Mouse (Mus musculus) heart, postnatal 0 days (tissue): Measurements from ENCODE around the gene Irak2. TPM values are rescaled to one million over a fixed set of nuclear protein-coding genes. Genes with fewer than 3 reads are reported as not detected.
A peak's percentile ranks its signal among the peaks of the same experiment; 100 is the strongest.

Experiments used
- ATAC-seq: fragments of 200-750 bp; cut with Nextera tagmentation; 2 replicates; pipeline ENCODE4 v1.8.0; 2017; ENCODE audit warnings: low read depth, moderate number of reproducible peaks, moderate library complexity; ENCODE audit not compliant: insufficient read depth
- DNase-seq: peaks from one replicate; pipeline ENCODE4 v3.0.0-alpha.2; 2016; ENCODE audit warnings: low spot score
- H3K27ac ChIP-seq: fragments of 300-500 bp; sonication (generic); 2 replicates; pipeline ENCODE4 v1.5.1; 2014; ENCODE audit warnings: low read depth, mild to moderate bottlenecking
- H3K27me3 ChIP-seq: fragments of 300-500 bp; sonication (generic); 2 replicates; pipeline ENCODE4 v1.6.1; 2014; ENCODE audit warnings: low read length, mixed read lengths; ENCODE audit not compliant: control insufficient read depth, insufficient read depth
- H3K36me3 ChIP-seq: fragments of 300-500 bp; sonication (generic); replicated peaks from 2 replicates; pipeline ENCODE4 v1.6.1; 2014; ENCODE audit warnings: low read length, mixed read lengths; ENCODE audit not compliant: control insufficient read depth, insufficient read depth
- H3K4me1 ChIP-seq: fragments of 300-500 bp; sonication (generic); 2 replicates; pipeline ENCODE4 v1.6.1; 2014; ENCODE audit warnings: antibody characterized with exemption; ENCODE audit not compliant: control insufficient read depth, insufficient read depth
- H3K4me2 ChIP-seq: fragments of 300-500 bp; sonication (generic); 2 replicates; pipeline ENCODE4 v1.6.1; 2014; ENCODE audit warnings: low read depth, mild to moderate bottlenecking, low read length, moderate library complexity
- H3K4me3 ChIP-seq: fragments of 300-500 bp; sonication (generic); 2 replicates; pipeline ENCODE4 v1.5.1; 2014; ENCODE audit warnings: low read depth, low read length
- H3K9ac ChIP-seq: fragments of 300-500 bp; sonication (generic); replicated peaks from 2 replicates; pipeline ENCODE4 v1.6.1; 2014; ENCODE audit warnings: low read depth, low read length, mixed read lengths
- H3K9me3 ChIP-seq: fragments of 300-500 bp; sonication (generic); replicated peaks from 2 replicates; pipeline ENCODE4 v1.6.1; 2016; ENCODE audit warnings: low read length; ENCODE audit not compliant: control insufficient read depth
- CTCF ChIP-seq: IDR thresholded peaks from 2 replicates; pipeline ENCODE4 v1.5.1; 2016; ENCODE audit warnings: antibody characterized with exemption, control low read depth, low read depth
- EP300 ChIP-seq: IDR thresholded peaks from 2 replicates; pipeline ENCODE4 v1.6.1; 2016; ENCODE audit warnings: antibody characterized with exemption, low read depth
- WGBS: fragments of 180-500 bp; shearing (Covaris S2); extraction: QIAGEN DNeasy Blood & Tissue Kit; methylation state at CpG from one replicate; pipeline ENCODE4 v1.1.7; 2014; 5-methylcytosine and 5-hydroxymethylcytosine counted together
- polyA plus RNA-seq: library from polyadenylated mRNA; unstranded; fragments of >200 nt; fragmentation: Nextera tagmentation; extraction: Ambion mirVana; gene quantifications from 2 replicates; pipeline ENCODE4 v1.2.1, GENCODE M21; 2015
- total RNA-seq: library from RNA; depleted of rRNA; stranded (reverse); fragments of >200 nt; gene quantifications from 2 replicates; pipeline ENCODE4 v1.2.3, GENCODE M21; 2014; ENCODE audit warnings: low replicate concordance

The Irak2 gene
- total and polyA plus RNA-seq, 2 experiments from 2014 or later = 6.3 to 23.2 TPM

DNA sequence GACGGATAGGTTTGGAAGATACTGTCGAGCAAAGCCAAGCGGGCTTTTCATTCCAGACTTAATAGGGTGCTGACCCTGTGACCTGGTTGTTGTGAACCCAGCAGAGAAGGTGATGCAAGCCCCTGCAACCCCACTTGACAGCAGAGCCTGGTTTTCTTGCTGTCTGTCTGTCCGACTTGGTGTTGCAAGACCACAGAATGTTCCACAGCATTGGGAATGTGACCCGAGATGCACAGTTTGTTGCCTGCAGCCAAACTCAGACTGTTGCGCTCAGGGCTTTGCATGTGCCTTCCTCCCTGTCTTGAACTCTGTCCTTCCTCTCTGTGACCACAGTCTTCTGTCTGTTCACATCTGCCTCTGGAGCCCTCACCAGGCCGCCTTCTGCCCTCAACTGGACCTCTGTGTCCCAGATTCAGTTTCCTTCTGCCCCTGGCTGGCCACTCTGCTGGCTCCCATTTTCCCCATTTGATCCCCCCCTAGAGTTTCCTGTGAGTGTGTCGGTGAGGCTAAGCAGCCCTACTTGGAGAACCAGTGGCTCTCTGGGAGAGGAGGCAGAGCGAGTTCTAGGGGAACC, 41.8 kb downstream of the Irak2 start:
- no peak for TF ChIP-seq EP300
- no peak for TF ChIP-seq CTCF
- WGBS = 77% methylated on average over 9 of the region's 9 CpGs
- Histone ChIP-seq H3K4me1 (no peaks in the 10 kb centered on the region), H3K9me3 (no peaks in the 10 kb centered on the region), H3K9ac (no peak overlapping the region), H3K27ac (no peak overlapping the region), H3K27me3 (no peaks in the 10 kb centered on the region), H3K36me3 (no peaks in the 10 kb centered on the region; the same call in 1 of the 2 replicates), H3K4me3 (no peak overlapping the region), H3K4me2 (no peak overlapping the region)
- no peak for DNase-seq
- ATAC-seq = no peak

DNA sequence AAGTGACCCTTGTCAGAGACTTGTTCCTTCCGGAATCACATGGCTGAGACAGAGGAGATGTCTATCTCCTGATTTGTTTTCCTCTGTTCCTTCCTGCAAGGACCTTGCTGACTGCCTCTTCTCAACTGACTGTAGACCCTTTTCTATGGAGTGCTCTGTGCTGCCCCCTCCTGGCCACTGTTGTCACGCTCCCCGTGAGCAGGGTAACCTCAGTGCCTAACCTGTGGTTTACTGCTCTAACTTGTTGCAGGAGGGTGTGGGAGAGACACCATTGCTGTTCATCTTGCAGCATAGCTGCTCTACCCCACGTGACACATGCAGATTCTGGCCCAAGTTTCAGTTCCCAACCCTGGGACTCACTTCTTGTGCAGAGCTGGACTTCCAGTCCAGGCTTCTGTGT, 43.0 kb downstream of the Irak2 start:
- Histone ChIP-seq H3K27me3 (no peaks in the 10 kb centered on the region), H3K4me1 (no peaks in the 10 kb centered on the region), H3K27ac (no peak overlapping the region), H3K9me3 (no peaks in the 10 kb centered on the region), H3K4me2 (no peak overlapping the region), H3K9ac (no peak overlapping the region), H3K36me3 (no peaks in the 10 kb centered on the region; the same call in 1 of the 2 replicates), H3K4me3 (no peak overlapping the region)
- peak; percentile 91 for TF ChIP-seq CTCF
- TF ChIP-seq EP300 = no peak
- ATAC-seq (peak; percentile 82), DNase-seq (peak; percentile 58)
- 21% methylated on average over 4 of the region's 4 CpGs for WGBS

DNA sequence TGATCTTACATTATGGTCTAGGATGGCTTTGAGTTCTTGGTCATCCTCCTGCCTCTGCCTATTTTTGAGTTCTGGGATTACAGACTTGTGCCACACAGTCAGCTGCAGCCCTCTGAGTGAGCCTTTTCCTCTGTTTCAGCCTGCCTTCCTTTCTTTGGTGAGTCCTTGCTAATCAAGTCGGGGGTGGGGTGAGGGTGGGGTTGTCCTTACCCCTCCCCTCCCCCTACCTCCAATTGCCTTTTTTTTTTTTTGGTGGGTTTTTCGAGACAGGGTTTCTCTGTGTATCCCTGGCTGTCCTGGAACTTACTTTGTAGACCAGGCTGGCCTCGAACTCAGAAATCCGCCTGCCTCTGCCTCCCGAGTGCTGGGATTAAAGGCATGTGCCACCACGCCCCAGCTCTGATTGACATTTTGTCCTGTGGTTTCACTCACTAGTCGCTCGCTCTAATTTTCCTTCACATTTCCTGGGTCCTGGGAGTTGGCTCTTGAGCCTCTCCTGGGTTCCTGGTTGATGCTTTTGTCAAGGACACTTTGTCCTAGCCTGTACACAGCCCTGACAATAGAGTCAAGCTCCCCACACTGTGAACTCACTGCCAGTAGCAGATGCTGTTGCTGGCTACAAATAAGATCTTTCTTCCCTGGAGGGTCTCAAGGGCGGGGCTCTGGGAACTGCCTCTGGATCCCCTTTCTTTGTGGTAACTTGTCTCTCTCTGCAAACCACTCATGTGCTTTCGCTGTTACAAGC, 45.0 kb downstream of the Irak2 start:
- Histone ChIP-seq H3K9me3 (no peaks in the 10 kb centered on the region), H3K4me1 (no peaks in the 10 kb centered on the region), H3K27ac (no peak overlapping the region), H3K9ac (no peak overlapping the region), H3K4me3 (no peak overlapping the region), H3K36me3 (no peaks in the 10 kb centered on the region; the same call in 1 of the 2 replicates), H3K4me2 (no peak overlapping the region), H3K27me3 (no peaks in the 10 kb centered on the region)
- DNase-seq (no peak), ATAC-seq (no peak)
- WGBS = 85% methylated on average over 9 of the region's 10 CpGs
- TF ChIP-seq CTCF (no peak), EP300 (no peak)

DNA sequence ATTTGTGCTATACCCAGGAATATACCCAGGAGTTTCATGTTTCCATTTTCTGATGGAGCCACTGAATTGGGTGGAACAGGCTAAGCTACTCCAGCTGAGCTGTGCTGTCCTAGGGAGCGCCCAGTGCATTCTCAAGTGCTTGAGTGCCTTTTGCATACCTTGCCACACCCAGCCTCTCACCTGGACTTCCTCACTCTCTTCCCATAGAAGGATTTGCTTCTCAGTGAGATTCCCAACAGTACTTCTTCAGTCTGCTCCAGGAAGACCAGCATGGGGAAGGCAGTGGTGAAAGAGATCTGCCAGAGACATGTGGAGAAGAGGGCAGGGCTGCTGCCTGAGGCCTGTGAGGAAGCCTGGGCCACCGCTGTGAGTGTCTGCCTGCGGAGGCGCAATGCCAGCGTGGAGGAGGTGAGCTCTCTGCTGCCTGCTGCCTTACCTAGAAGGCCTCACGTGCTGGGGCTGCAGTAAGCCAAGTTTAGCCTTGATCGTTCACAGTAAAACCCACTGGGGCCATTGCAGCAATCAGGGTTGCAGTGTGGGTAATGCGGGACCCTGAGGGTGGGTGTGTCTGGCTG, 48.4 kb downstream of the Irak2 start:
- Histone ChIP-seq H3K4me3 (no peak overlapping the region), H3K27ac (no peak overlapping the region), H3K4me2 (no peak overlapping the region), H3K36me3 (no peaks in the 10 kb centered on the region; the same call in 1 of the 2 replicates), H3K9me3 (no peaks in the 10 kb centered on the region), H3K4me1 (peaks cover 13% of the 10 kb centered on the region; the same call in 1 of the 2 replicates), H3K9ac (no peak overlapping the region), H3K27me3 (no peaks in the 10 kb centered on the region)
- 55% methylated on average over 8 of the region's 8 CpGs for WGBS
- DNase-seq (no peak), ATAC-seq (no peak)
- no peak for TF ChIP-seq CTCF
- TF ChIP-seq EP300 = no peak

DNA sequence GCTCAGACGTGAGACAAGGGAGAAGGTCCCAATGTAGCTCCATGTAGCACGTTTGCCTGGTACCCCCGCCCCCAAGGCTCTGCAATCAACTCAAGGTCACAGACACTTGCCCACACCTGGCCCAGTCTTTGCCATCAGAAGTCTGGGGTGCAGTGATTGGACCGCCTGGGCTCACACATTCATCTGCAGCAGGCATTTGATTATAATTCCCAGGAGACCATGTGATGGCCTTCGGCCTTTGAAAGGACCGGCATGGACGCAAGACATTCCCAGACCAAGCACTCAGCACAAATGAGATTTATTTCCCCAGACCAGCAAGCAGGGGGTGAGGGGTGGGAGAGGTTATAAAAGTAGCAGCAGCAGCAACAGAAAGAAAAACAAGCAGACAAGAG, 51.7 kb downstream of the Irak2 start:
- ATAC-seq (peak; percentile 34), DNase-seq (no peak)
- H3K9me3 ChIP-seq = no peaks in the 10 kb centered on the region
- H3K4me1 ChIP-seq = peaks cover 13% of the 10 kb centered on the region; the same call in 1 of the 2 replicates
- 23% methylated on average over 7 of the region's 7 CpGs for WGBS
- H3K4me3 ChIP-seq = no peak overlapping the region
- peak overlapping the region; percentile 81 for H3K27ac ChIP-seq
- H3K27me3 ChIP-seq = no peaks in the 10 kb centered on the region
- TF ChIP-seq EP300 (no peak), CTCF (no peak)
- H3K36me3 ChIP-seq = no peaks in the 10 kb centered on the region; the same call in 1 of the 2 replicates
- H3K4me2 ChIP-seq = no peak overlapping the region
- no peak overlapping the region; the same call in 1 of the 2 replicates for H3K9ac ChIP-seq
